Mouse (Mus musculus): ENCODE measurements around the gene Sh3bp5.

The Sh3bp5 gene

DNA sequence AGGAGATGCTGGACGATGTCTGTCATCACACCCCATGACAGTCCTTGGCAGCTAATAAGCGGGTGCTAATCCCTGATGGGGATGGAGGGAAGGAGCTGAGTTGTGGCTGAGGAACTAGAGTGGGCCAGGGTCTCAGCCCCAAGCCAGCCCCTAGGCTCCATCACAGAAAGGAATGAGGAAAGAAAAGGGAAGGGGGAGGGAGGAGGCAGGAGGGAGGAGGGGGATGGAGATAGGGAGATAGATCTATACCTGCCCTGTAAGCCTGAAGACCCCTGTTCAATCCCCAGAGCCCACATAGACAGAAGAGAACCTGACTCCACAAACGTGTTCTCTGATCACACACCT lies 42.4 kb downstream of the Sh3bp5 start:
- no peak for DNase-seq (ENCODE audit: low read depth)

DNA sequence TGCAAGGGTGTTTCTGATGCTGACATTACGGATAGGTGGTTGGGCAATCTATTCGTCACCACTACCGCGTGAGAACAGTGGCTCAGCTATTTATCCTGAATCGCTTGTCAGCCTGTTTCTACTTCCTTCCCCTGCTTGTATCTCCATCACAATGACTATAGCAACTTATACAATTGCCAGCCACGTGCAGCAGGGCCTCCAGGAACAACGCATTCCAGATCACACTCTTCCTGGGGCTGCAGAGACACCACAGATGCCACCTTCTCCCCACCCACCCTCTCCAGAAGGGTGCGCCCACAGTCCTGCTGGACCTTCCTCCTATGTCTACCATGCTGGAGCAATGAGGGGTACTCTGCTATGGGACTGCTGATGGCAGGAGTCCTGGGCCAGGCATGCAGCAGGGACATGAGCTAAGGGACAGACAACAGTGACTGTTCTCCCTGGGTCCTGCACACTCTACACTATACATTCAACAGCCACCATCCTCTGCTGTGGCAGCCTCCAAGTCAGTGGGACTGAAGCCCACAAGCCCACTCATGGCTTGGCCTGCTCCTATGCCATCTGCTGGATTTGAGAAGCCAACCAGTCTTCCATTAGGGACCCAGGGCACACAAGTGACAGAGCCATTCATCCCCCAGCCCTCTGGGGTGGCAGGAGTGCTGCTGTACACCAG lies 42.9 kb downstream of the Sh3bp5 start:
- DNase-seq (ENCODE audit: low read depth): no peak

DNA sequence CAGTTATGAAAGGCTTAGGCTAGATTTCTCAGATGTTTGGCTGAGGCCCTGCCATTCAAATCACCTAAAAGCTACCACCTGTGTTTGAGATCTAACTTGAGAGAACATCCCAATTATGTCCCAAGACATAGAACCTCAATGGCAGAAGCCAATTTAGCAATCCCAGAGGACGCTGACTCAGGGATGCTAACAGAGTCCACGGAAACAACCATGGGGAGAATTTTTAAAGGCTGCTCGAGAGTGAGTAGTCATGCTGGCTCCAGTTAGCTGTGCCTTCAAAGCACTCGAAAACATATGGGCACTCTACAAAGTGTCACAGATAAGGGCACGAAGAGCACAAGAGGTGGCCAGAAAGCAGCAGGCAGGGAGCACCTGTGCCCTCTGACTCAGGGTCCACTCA lies 43.6 kb downstream of the Sh3bp5 start:
- no peak for DNase-seq (ENCODE audit: low read depth)

DNA sequence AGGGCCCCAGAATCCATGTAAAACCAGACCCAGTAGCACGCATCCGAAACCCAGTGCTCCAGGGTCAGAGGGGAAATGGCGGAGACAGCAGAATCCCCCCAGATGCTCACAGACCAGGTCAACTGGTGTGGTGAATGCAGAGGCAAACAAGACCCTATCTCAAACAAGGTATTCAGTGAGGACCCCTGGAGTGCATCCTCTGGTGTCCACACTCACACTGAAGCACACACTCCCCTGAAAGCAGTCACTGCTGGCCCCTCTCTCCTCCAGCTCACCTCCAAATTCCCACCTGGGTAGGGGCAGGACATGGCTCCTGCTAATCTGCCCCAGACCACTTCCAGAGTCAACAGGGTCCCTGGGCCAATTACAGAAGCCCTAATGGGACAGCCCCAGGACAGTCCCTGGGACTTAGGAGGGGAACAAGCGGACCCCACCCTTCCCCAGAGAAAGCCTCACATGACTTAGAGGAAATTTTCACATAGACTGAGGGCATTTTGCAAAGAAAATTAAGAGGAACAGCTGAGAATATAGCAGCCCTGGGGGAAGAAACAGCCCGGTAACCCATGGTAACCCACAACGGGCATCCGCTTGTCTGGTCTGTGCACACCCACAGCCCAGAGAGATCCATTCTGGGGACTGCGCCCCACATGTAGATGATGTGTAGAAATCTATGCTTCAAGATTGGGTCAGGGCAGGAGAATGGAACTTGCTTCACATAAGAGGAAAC lies 46.3 kb downstream of the Sh3bp5 start:
- DNase-seq (ENCODE audit: low read depth): no peak

DNA sequence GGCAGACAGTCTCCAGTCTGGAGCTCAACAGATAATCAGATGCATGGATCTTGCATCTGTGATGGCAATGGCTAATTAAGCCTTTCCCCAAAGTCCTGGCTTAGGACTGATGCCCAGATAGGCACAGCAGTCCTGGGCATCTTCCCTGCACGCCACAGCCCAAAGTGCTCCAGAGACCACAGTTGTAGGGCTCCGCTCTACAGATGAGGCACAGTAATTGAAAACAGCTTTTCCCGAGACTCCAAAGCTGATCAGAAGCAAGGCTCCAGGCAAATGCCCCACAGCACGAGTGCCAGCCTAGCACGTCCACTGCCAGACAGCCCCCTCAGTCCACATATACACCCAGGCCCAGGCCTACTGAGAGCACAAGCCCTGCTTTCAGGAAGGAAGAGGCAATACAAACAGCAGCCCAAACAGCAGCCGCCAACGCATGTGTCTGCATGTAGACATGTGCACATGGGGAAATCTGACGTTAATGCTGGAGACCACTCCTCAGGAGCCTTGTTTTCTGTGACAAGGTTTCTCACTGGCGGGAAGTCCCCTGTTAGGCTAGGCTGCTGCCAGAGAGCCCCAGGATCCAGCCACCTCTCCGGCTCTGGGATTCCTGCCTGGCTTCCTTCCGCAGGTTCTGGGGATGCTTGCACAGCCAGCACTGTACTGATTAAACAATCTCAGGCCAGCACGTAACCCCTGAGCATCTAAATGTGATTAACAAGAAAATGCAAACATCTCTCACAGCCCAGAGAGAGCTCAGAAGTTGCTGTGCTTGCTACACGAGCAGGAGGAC lies 47.6 kb downstream of the Sh3bp5 start:
- DNase-seq (ENCODE audit: low read depth): no peak

DNA sequence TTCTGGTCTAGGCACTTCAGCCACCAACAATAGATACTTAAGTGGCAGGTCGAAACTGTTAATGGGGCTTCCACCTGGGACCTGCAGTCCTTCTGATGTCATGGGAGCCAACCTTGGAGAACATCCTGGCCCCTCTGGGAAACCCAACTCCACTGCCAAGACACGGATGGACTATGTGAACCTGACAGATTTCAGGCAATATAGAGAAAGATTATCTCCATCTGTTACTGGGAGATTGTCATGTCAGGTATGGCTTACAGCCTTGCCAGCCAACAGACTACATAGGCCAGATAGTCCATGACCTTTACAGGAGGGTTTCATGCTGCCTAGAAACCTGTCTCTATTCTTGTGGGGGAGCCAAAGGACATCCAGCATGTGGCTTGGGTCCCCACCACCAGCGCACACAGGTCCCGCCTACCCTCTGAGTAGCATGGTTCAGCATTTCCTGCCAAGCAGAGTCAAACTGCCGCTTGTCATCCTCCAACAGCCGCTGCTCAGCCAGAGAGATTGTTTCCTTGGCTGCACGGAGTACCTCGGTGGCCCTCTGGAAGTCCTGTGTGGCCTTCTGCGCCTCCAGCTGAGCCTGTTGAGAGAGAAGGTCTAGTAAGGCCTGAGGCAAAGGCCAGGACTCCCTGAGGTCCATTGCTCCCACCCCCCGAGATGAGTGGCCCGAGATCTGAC lies 48.4 kb downstream of the Sh3bp5 start:
- DNase-seq (ENCODE audit: low read depth): no peak

DNA sequence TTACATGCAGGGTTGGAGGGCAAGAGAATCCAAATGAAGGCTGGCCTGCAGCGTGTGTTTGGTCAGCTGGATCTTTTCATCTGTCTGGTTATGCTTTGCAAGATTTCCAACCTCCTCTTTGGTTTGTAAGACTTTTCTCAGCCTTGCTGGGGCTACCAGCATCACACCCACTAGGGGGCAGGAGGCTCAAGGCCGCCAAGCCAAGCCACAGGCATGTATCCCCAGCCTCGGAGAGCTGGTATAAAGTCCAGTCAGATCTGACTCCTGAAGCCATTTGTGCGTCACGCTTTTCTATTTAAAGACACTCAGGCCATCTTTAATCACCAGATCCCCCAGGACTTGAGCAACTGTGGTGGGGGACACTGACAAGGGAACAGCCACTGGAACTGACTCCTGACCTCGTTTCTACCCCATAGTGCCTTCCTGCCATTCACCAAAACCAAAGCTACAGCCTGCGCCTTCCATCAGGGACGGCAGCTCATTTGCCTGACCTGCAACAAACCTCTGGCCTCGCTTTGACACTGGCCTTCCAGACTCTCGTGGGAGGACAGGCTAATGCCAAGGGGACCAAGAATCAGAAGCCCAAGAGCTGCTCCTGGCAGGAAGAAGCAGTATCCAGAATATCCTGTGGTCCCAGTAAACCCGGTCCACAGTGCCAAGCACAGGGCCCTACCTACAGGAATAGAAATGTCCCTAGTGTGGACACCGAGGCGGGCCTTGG lies 49.7 kb downstream of the Sh3bp5 start:
- DNase-seq (ENCODE audit: low read depth): peak; percentile 85

DNA sequence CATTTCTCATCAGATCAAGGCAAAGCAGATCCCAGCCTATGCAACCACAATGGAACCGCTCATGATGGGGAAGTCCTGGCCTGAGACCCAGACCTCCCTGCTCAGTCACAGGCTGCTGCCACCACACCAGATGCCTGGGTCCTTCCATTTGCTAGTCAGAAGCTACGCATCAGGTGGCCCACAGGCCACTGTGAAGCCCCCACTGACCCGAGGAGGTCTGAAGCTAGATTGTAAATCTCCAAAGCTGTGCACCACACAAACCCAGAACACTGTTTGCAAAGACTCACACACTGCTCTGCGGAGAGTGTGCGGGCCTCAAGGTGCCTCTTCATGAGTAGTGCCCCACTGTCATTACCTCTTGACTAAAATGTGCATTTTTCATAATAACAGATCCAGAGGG lies 50.5 kb downstream of the Sh3bp5 start:
- no peak for DNase-seq (ENCODE audit: low read depth)

DNA sequence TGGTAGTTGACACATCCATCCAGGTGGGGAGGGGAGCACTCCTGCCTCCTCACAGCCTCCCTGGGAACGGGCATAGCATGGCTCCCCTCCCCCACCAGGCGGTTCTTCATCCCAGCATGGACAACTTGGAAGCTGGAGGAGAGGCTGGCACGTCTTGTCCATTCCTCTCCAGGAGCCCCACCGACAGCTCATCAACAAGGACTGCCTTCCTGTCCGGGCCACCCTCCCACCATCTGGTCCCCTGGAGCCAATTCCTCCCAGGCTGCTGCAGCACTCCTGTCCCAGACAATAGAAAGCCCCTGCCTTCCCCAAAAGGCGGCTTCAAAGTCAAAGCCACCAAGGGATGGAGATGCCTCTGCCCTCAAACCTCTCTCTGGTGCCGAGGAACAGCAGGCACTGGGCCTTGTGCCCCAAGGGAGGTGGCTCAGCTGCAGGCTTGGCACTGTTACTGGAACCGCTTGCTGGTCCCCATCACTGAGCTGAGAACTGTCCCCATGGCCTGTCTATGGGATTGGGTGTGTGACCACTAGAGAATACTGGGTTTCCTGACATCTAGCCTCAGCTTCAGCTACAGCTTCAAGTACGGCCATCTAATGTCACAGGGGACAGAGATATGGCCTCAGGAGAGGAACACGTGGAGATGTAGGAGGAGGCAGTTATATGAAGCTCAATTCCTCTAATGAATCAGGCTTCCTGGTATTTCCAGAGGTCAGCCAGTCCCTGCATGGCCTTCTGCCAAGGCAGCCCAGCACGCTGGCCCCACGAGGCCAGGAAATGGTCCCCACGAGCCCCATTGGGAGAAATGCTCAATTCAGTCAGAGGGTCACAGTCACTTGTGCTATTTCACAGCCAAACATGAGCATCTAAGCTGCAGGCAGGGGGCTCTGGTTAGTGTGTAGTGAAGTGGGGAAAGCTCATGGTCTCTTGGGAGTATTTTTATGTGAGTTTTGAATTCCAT lies 51.2 kb downstream of the Sh3bp5 start:
- no peak for DNase-seq (ENCODE audit: low read depth)

DNA sequence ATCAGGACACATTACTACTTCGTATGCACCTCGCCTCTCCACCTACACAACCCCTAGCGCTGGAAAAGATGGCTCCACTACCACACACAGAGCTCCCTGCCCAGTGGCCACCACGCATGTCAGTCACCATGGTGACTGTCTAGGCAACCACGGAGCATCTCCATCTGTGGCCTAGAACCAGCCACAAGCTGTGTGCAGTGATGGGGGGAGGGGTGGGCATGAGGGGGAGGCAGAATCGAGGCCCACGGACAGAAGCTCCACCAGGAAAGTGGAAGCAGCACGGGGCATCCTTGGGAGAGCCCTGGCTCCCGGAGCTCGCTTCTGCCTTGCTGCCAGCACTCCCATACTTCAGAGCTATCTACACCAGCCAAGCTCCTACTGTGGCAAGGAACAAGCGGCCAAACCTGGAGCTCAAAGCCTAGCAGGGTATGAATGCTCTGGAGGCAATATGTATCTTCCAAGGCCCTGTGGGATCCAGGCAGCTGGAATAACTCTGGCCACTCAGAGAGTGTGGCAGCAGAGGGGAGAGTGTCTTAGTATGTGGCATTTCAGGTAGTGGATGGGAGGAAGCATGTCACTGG lies 52.3 kb downstream of the Sh3bp5 start:
- DNase-seq (ENCODE audit: low read depth): no peak

DNA sequence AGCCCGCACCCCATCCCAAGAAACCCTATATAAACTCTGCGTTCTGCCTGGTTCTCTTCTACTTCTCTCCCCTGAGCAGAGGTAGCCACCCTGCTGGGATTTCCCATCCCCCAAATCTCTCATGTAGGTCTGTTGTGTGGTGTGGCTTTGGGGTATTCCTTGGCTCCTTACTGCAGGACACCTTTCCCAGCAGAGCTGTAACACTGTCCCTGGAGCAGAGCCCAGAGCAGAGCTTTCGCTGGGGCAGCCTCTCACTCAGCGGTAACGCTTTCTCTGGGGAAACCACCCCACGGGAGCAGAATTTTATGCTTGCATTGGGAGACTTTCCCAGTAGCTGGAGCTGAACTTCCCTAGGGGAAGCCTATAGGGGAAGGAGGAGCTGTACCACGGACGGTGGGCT lies 53.6 kb downstream of the Sh3bp5 start:
- no peak for DNase-seq (ENCODE audit: low read depth)

DNA sequence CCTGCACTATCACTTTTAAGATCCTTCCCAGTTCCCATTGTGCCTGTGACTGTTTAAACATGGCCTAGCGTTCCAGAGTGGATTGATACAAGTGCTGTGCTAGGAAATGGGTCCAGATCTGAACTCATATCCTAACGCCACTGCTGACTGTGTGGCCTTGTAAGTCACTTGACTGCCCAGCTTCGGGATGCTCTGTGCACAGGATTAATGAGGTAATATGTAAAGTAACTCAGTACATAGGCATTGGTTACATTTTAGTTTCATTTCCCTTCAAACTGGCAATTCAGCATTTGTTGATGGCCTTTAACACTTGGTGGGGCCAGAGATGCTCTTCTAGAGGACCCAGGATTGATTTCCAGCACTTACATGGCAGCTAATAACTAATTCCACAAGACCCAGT lies 59.5 kb downstream of the Sh3bp5 start:
- DNase-seq (ENCODE audit: low read depth): no peak

DNA sequence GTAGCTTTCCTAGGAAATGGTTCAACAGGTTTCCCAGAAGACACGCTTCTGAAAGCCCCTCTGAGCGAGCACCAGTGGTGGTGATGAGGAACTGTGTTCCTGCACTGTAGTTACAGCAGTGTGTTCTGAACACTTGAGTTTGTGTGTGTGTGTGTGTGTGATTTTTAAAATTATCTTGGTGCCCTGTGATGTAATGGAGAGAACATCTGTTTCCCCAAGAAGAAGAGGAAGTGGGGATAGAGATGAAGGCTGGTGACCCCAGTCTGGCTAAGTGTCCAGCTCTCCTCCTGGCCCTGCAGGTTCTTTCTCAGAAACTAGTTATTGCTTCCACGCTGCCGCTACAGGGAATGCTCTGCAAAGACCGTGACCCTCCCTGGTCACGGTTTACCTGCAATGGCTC lies 61.5 kb downstream of the Sh3bp5 start:
- no peak for DNase-seq (ENCODE audit: low read depth)

DNA sequence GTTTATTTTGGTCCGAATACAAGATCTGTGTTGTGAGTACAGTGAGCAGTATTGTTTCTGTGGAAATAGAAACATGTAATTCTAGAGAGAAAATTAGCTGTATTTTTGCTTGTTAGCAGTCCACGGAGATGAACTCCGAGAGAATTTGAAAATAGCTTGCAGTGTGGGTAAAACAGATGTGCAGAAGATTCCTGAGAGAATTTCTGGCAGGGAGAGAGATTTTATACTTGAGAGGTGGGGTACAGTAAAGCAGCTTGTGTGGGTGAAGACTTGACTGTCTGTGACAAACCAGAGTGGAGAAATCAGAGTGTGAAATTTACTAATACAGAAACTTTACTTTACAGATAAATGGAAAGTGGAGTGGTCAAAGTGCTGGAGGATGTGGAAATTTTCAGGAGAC lies 66.5 kb downstream of the Sh3bp5 start:
- no peak for DNase-seq (ENCODE audit: low read depth)

DNA sequence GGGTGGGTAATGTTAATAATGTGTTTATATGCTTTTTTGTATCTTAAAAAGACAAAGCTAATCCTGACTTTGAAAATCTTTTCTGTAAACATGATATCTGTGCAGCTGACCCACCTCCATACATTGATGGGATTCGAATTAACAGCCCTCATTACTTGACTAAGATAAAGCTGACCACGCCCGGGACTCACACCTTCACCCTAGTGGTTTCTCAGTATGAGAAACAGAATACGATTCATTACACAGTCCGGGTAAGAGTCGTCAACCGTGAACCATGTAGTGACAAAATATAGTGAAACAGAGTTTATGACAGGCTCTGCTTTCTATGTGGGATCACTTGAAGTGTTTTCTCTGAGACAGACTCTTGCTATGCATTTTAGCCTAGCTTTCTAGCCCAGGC lies 67.9 kb downstream of the Sh3bp5 start:
- no peak for DNase-seq (ENCODE audit: low read depth)

DNA sequence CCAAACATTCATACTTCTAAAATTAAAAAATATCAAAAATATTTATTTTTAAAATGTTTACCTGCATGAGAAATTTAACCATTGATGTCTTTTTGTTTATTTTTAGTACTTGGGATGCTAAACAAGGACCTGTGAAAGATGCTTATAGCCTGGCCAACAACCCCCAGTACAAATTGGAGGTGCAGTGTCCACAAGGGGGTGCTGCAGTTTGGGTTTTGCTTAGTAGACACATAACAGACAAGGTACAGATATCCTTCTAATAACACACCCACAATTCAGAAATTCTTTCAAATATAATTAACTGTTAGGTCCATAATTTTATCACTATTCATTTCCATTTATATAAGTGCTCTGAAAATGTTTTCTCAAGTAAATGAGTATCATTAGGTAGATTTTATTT lies 70.5 kb downstream of the Sh3bp5 start:
- DNase-seq (ENCODE audit: low read depth): peak; percentile 40

DNA sequence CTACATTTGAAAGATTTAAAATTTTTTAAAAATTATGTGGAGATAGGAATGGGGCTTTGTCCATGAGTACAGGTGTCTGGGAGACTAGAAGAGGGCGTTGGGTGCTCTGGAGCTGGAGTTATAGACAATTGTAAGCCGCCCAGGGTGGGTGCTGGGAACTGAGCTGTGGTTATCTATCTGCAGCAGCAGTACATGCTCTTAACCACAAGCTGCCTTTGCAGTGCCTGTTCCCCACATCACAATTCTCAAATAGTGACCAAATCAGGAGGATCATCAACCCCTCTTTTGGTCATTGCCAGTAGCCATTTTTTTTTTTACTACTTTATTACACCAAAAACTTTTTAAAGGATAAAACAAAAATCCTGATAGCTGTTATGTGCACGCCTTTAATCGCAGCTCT lies 71.3 kb downstream of the Sh3bp5 start:
- DNase-seq (ENCODE audit: low read depth): no peak

DNA sequence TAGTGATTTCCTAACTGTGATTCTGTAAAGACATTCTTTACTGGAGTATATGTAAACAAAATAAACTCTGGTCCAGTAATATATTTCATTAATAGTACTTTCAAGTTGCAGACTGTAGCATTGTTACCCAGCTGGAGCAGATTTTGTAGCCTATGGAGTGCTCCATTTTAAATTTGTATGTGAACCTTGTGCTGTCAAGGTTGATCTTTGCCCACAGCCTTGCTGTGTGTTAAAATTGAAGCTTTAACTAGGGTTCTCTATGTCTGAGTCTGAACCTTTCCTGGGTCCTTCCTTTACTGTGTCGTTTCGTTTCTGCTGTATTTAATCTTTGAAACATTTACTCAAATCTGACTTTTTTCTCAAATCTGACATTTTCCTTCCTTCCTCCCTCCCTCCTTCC lies 73.6 kb downstream of the Sh3bp5 start:
- DNase-seq (ENCODE audit: low read depth): no peak

DNA sequence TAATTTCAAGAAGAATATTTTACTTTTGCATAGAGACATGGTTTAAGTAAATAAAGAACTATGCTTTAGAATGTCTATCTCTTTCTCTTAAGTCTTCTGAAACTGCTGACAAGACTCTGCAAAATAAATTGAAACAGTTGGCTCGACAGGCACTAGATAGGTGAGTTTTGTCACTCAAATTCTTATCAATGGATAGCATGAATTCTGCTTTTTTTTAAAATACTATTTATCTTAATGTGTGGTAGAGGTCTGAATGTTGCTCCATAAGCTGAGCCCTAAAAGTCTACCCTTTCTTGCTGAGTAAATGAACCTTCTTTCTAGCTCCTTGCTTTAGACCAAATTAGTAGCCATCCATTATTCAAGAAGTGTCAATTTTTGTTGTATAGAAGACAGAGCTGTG lies 90.5 kb downstream of the Sh3bp5 start:
- DNase-seq (ENCODE audit: low read depth): no peak

DNA sequence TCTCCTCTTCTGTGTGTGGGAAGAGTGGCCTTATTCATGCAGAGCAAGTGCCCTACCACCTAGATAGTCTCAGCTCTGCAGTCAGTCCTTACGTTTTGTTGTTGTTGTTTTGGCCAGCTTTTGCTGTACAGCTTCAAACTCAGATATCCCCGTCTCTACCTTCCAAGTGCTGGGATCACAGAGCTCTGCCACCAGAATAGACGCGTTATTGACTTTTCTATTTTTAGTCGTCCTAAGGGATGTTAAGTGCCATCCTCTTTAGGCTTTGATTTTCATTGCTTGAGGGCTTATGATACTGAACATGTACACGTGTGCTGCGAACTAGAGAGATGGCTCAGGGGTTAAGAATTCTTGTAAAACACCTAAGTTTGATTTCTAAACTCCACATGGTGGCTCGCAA lies 92.6 kb downstream of the Sh3bp5 start:
- DNase-seq (ENCODE audit: low read depth): no peak

DNA sequence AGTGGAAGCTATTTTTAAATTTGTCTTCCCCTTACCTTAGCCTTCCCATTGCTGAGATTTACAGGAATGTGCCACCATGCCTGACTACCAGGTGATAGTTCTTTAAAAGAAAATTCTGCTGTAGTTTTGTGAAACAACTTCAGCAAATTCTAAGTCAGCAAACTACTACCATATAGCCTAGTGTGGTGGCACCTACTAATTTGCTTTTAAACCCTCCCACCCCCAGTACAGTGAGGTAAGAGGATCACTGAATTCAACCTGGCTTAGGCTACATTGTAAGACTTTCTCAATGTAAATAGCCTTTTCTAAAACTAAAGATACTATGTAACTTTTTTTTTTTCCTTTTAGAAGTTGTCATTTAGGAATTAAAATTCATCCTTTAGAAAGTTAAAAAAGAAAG lies 97.9 kb downstream of the Sh3bp5 start:
- DNase-seq (ENCODE audit: low read depth): no peak

Measured in fibroblast of lung, adult 2 months (primary cell).